Mouse (Mus musculus) mouse embryonic stem cell (cell line): ENCODE data around the gene Nck1.

ENCODE experiments used
- in situ Hi-C, 2 experiments: fragments of 300-500 bp; cut with MboI; formaldehyde crosslinking; loops; 1 replicate in 1 of 2; 3 replicates in 1 of 2; pipeline ENCODE4 v1.14.3; 2019 to 2020; ENCODE audit warnings: low sequenced_read_pairs in 2 of 2, low pct_unique_long_range_greater_than_20kb in 1 of 2, mixed read lengths in 1 of 2; ENCODE audit not compliant: unreplicated experiment in 1 of 2

The Nck1 gene

GRCm38 (mm10) chr9:100544948-100545714 is 803 bp downstream of the Nck1 start:
- in situ Hi-C loops, result loop anchor here (25.0 kb wide), 1 partner anchor 367 kb away; no protein-coding TSS in a partner anchor

- in situ Hi-C loops, result loop anchor here (25.0 kb wide), 1 partner anchor 377 kb away; no protein-coding TSS in a partner anchor
Observed at GRCm38 (mm10) chr9:100535618-100536262, 10.2 kb downstream of the Nck1 start.

- in situ Hi-C loops, result loop anchor here (25.0 kb wide), 1 partner anchor 378 kb away; no protein-coding TSS in a partner anchor
Observed at GRCm38 (mm10) chr9:100534686-100535085, 11.2 kb downstream of the Nck1 start.

GRCm38 (mm10) chr9:100532847-100533505 is 13.0 kb downstream of the Nck1 start:
- in situ Hi-C loops, result loop anchor here (25.0 kb wide), 1 partner anchor 379 kb away; no protein-coding TSS in a partner anchor

- in situ Hi-C loops, result loop anchor here (25.0 kb wide), 1 partner anchor 381 kb away; no protein-coding TSS in a partner anchor
Observed at GRCm38 (mm10) chr9:100531296-100531695, 14.6 kb downstream of the Nck1 start.

GRCm38 (mm10) chr9:100525225-100525624 is 20.7 kb downstream of the Nck1 start:
- in situ Hi-C loops, result loop anchor here (25.0 kb wide), 1 partner anchor 387 kb away; no protein-coding TSS in a partner anchor

- in situ Hi-C loops, result no loop called here
Observed at GRCm38 (mm10) chr9:100522029-100522428, 23.9 kb downstream of the Nck1 start.

GRCm38 (mm10) chr9:100520586-100520985 is 25.3 kb downstream of the Nck1 start:
- in situ Hi-C loops, result no loop called here

- in situ Hi-C loops, result no loop called here
Observed at GRCm38 (mm10) chr9:100520012-100520411, 25.9 kb downstream of the Nck1 start.

- in situ Hi-C loops, result no loop called here
Observed at GRCm38 (mm10) chr9:100507581-100507980, 38.4 kb downstream of the Nck1 start.

- in situ Hi-C loops, result no loop called here
Observed at GRCm38 (mm10) chr9:100506652-100507051, 39.3 kb downstream of the Nck1 start.

GRCm38 (mm10) chr9:100505498-100505897 is 40.4 kb downstream of the Nck1 start:
- in situ Hi-C loops, result no loop called here

- in situ Hi-C loops, result no loop called here
Observed at GRCm38 (mm10) chr9:100493611-100494261, 52.2 kb downstream of the Nck1 start.

GRCm38 (mm10) chr9:100491424-100491823 is 54.5 kb downstream of the Nck1 start:
- in situ Hi-C loops, result no loop called here

GRCm38 (mm10) chr9:100488969-100489368 is 57.0 kb downstream of the Nck1 start:
- in situ Hi-C loops, result no loop called here

- in situ Hi-C loops, result no loop called here
Observed at GRCm38 (mm10) chr9:100488056-100488713, 57.7 kb downstream of the Nck1 start.

- in situ Hi-C loops, result no loop called here
Observed at GRCm38 (mm10) chr9:100486431-100486830, 59.5 kb downstream of the Nck1 start, which contains the start of gene Il20rb. Gene Il20rb, minus strand, starts transcription at chr9:100486788.

GRCm38 (mm10) chr9:100483318-100483717 is 62.6 kb downstream of the Nck1 start:
- in situ Hi-C loops, result no loop called here
